Mouse (Mus musculus) heart, embryonic 14.5 days (tissue): ENCODE data around the gene Atp8b4. TPM values are rescaled to one million over a fixed set of nuclear protein-coding genes. Genes with fewer than 3 reads are reported as not detected.
"Not testable (repeated sequence)": the region's sequence is repeated elsewhere in the genome, so short reads cannot be mapped to it uniquely, and the experiment has no call there.

Experiments
- ATAC-seq: fragments of 200-750 bp; cut with Nextera tagmentation; 2 replicates; pipeline ENCODE4 v1.8.0; 2017; ENCODE audit warnings: low read depth, moderate TSS enrichment; ENCODE audit not compliant: insufficient number of reproducible peaks, insufficient read depth, low FRiP score
- H3K27ac ChIP-seq, 2 experiments: fragments of 200-500 bp in 1 of 2; fragments of 300-500 bp in 1 of 2; sonication (generic) in 1 of 2; replicated peaks in 1 of 2; 2 replicates each; pipeline ENCODE4 v1.5.1; 2012 to 2014; ENCODE audit warnings: low read depth in 2 of 2, low read length in 2 of 2, control low read depth in 1 of 2, mild to moderate bottlenecking in 1 of 2, mixed read lengths in 1 of 2; ENCODE audit not compliant: control insufficient read depth in 1 of 2, insufficient read depth in 1 of 2
- H3K27me3 ChIP-seq: fragments of 300-500 bp; sonication (generic); 2 replicates; pipeline ENCODE4 v1.6.1; 2014; ENCODE audit warnings: mild to moderate bottlenecking, low read length, control low read depth; ENCODE audit not compliant: control insufficient read depth, insufficient read depth
- H3K36me3 ChIP-seq: fragments of 300-500 bp; sonication (generic); 2 replicates; pipeline ENCODE4 v1.6.1; 2014; ENCODE audit warnings: mild to moderate bottlenecking, control low read depth, low read length, mixed read lengths; ENCODE audit not compliant: control insufficient read depth, insufficient read depth
- H3K4me1 ChIP-seq, 2 experiments: fragments of 200-500 bp in 1 of 2; fragments of 300-500 bp in 1 of 2; sonication (generic) in 1 of 2; 2 replicates each; pipeline ENCODE4 v1.6.1; 2012 to 2014; ENCODE audit warnings: low read length in 2 of 2, control low read depth in 1 of 2, mixed read lengths in 1 of 2; ENCODE audit not compliant: control insufficient read depth in 2 of 2, insufficient read depth in 2 of 2
- H3K4me2 ChIP-seq: fragments of 300-500 bp; sonication (generic); 2 replicates; pipeline ENCODE4 v1.6.1; 2014; ENCODE audit warnings: mild to moderate bottlenecking, low read length
- H3K4me3 ChIP-seq, 2 experiments: fragments of 200-500 bp in 1 of 2; fragments of 300-500 bp in 1 of 2; sonication (generic) in 1 of 2; 2 replicates each; pipeline ENCODE4 v1.5.1; 2012 to 2014; ENCODE audit warnings: low read length in 2 of 2, mild to moderate bottlenecking in 2 of 2, control low read depth in 1 of 2, low read depth in 1 of 2, moderate library complexity in 1 of 2; ENCODE audit not compliant: control insufficient read depth in 1 of 2, insufficient read depth in 1 of 2
- H3K9ac ChIP-seq: fragments of 300-500 bp; sonication (generic); 2 replicates; pipeline ENCODE4 v1.6.1; 2014; ENCODE audit warnings: mild to moderate bottlenecking, low read length
- H3K9me3 ChIP-seq: fragments of 300-500 bp; sonication (generic); 2 replicates; pipeline ENCODE4 v1.6.1; 2016; ENCODE audit warnings: low read length, control low read depth; ENCODE audit not compliant: control insufficient read depth
- WGBS: fragments of 180-500 bp; shearing (Covaris S2); extraction: QIAGEN DNeasy Blood & Tissue Kit; methylation state at CpG from one replicate; pipeline ENCODE4 v1.1.7; 2014; 5-methylcytosine and 5-hydroxymethylcytosine counted together
- polyA plus RNA-seq: library from polyadenylated mRNA; unstranded; fragments of >200 nt; fragmentation: Nextera tagmentation; extraction: Ambion mirVana; gene quantifications from 2 replicates; pipeline ENCODE4 v1.2.1, GENCODE M21; 2014

Atp8b4 gene
- polyA plus RNA-seq, 1 experiment from 2014 or later: 0.16 TPM

GRCm38 (mm10) chr2:126527461-126527860 lies 27.0 kb upstream of the Atp8b4 start:
- H3K4me2 ChIP-seq: no peak overlapping the region
- no peak overlapping the region for H3K27ac ChIP-seq
- H3K9ac ChIP-seq: no peak overlapping the region
- no peaks in the 10 kb centered on the region for H3K4me1 ChIP-seq
- H3K27me3 ChIP-seq: no peaks in the 10 kb centered on the region
- H3K4me3 ChIP-seq: no peak overlapping the region
- H3K9me3 ChIP-seq: no peaks in the 10 kb centered on the region
- WGBS: 70% methylated on average over 8 of the region's 8 CpGs
- H3K36me3 ChIP-seq: no peaks in the 10 kb centered on the region
- ATAC-seq: no peak

- Histone ChIP-seq H3K9me3 (no peaks in the 10 kb centered on the region), H3K9ac (no peak overlapping the region), H3K36me3 (no peaks in the 10 kb centered on the region), H3K4me3 (no peak overlapping the region), H3K4me1 (peaks cover 3 to 6% of the 10 kb centered on the region in 2 experiments; a peak in 3 of 4 replicates), H3K27ac (no peak overlapping the region), H3K27me3 (no peaks in the 10 kb centered on the region), H3K4me2 (no peak overlapping the region)
- ATAC-seq: no peak
- WGBS: 82% methylated on average over 2 of the region's 2 CpGs
Measured at GRCm38 (mm10) chr2:126524271-126524670, 23.8 kb upstream of the Atp8b4 start.

- H3K27ac ChIP-seq, H3K4me2 ChIP-seq, H3K36me3 ChIP-seq, H3K27me3 ChIP-seq, H3K4me3 ChIP-seq, H3K9me3 ChIP-seq, ATAC-seq, H3K4me1 ChIP-seq, H3K9ac ChIP-seq: not testable (repeated sequence)
- 59% methylated on average over 5 of the region's 5 CpGs for WGBS
Measured at GRCm38 (mm10) chr2:126523101-126523745, 22.7 kb upstream of the Atp8b4 start.

DNA sequence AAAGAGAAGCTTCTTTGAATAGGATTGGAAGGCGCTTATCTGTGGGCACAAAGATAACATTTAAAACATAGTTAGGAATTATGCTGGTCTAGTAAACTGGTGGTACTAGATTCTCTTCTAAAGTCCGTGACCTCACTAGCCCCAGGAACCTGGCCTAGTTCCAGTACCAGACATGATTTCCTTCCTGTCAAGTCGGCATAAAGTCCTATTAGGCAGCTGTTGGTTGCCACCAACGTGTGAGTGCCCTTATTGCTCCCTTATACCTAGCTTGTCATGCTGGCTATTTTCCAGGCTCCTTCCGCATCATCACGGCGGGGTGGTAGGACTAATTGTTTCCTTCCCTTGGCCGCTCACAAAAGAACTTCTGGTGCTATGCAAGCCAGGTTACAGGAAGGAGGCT lies 21.6 kb upstream of the Atp8b4 start:
- Histone ChIP-seq H3K4me1 (peaks cover 3 to 6% of the 10 kb centered on the region in 2 experiments; a peak in 3 of 4 replicates), H3K4me2 (no peak overlapping the region), H3K36me3 (no peaks in the 10 kb centered on the region), H3K4me3 (no peak overlapping the region), H3K27me3 (no peaks in the 10 kb centered on the region), H3K9ac (no peak overlapping the region), H3K9me3 (no peaks in the 10 kb centered on the region), H3K27ac (no peak overlapping the region)
- WGBS: 58% methylated on average over 8 of the region's 8 CpGs
- ATAC-seq: no peak

DNA sequence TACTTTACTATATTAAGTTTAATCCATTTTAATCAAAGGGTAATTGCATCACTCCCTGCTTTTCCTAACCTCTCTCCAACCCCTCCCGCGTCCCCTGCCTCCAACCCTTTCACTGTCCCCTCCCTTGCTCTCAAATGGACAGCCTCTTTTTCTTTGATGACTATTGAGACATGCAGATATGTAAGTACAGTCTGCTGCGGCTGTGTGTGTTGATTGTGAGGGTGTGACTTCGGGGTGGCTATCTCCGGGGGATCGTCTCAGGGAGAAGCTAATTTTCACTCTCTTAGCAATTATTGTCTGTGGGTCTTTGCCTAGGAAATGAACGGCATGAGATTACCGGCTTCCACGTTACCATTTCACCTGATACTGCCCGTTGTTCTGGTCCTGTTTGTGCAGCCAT lies 21.0 kb upstream of the Atp8b4 start:
- Histone ChIP-seq H3K36me3 (no peaks in the 10 kb centered on the region), H3K4me1 (peaks cover 3 to 6% of the 10 kb centered on the region in 2 experiments; a peak in 3 of 4 replicates), H3K9ac (no peak overlapping the region), H3K4me2 (no peak overlapping the region), H3K27ac (no peak overlapping the region), H3K4me3 (no peak overlapping the region), H3K27me3 (no peaks in the 10 kb centered on the region), H3K9me3 (no peaks in the 10 kb centered on the region)
- WGBS: 70% methylated on average over 10 of the region's 10 CpGs
- ATAC-seq: no peak

- ATAC-seq: no peak
- WGBS: 14% methylated on average over 7 of the region's 7 CpGs
- Histone ChIP-seq H3K9ac (no peak overlapping the region), H3K36me3 (no peaks in the 10 kb centered on the region), H3K4me3 (no peak overlapping the region), H3K9me3 (no peaks in the 10 kb centered on the region), H3K4me2 (no peak overlapping the region), H3K27me3 (no peaks in the 10 kb centered on the region), H3K27ac (no peak overlapping the region), H3K4me1 (peaks cover 3 to 6% of the 10 kb centered on the region in 2 experiments; a peak in 3 of 4 replicates)
Measured at GRCm38 (mm10) chr2:126520828-126521227, 20.4 kb upstream of the Atp8b4 start.

DNA sequence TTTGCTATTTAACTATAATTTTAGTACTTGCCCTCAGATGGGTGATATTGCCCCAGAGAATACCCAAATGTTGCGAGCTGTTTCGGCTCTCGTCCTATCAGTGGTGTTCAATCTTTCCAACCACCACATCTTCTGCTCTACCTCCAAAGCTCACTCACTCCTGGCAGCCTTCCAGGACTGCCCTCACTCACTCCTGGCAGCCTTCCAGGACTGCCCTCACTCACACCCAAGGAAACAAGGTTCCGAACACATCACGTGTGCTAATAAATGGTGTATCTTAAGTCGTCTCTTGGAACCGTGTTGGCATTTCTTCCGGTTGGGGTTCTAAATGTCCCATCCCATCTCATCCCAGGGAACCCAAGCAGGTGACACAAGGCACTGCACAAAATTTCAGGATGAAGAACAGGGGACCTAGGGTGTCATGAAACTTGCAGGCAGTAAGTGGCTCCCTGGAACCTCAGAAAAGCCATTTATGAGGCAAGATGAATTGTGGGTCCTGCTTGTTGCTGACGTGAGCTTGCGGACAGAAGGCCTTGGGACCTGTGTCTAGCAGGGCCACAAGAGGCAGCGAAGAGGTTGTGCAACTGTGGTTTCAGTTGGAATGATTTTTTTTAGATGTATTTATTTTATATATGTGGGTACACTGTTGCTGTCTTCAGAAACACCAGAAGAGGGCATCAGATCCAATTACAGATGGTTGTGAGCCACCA lies 19.6 kb upstream of the Atp8b4 start:
- 46% methylated on average over 11 of the region's 11 CpGs for WGBS
- H3K4me1 ChIP-seq: peaks cover 3 to 6% of the 10 kb centered on the region in 2 experiments; a peak in 3 of 4 replicates
- no peak overlapping the region for H3K9ac ChIP-seq
- H3K27me3 ChIP-seq: no peaks in the 10 kb centered on the region
- H3K4me3 ChIP-seq: no peak overlapping the region
- ATAC-seq: no peak
- no peaks in the 10 kb centered on the region for H3K9me3 ChIP-seq
- no peak overlapping the region for H3K27ac ChIP-seq
- H3K36me3 ChIP-seq: no peaks in the 10 kb centered on the region
- H3K4me2 ChIP-seq: no peak overlapping the region
